Mouse (Mus musculus): ENCODE results near the gene Vps35. TPM values are rescaled to one million over a fixed set of nuclear protein-coding genes. Genes with fewer than 3 reads are reported as not detected.

Gene Vps35
- 103 and 106 TPM in 2 replicates for polyA plus RNA-seq (2015; fragmentation: Nextera tagmentation; extraction: Ambion mirVana)

DNA sequence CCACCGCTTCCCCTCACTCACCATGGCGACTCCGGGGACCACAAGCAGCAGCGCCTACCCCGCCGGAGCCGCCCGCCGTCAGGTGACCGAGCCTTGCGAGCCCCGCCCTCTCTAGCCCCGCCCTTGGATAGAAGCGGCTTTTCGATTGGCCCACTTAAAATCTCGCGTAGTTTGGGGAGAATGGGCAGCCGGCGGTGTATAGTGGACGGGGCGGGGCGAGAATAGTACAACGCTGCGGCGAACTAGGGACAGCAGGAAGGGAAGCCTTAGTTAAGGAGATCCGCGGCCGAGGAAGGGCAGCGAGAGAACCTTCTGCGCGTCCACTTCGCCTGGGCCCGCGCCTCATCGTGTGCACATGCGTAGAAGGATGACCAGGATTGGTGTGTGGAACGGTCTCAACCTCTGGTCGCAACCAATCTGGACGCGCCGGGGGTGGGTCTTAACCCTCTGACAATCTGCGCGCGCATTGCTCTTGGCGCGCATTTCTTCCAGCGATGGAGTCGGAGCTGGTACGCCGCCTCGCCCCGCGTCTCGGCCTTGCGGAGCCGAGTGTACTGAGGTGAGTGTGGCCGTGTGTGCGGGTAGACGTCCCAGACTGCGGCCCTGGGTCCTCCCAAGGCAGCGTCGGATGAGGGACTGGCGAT is at the start of gene Vps35, which contains the start of gene Orc6:
Vps35 (minus strand) TSS at position 369 of the 644 bp plus-strand sequence.
Orc6 (plus strand) TSS at position 199 of the 644 bp plus-strand sequence.
- peak within 1 kb of the TSS; percentile 87 for H3K9ac ChIP-seq
- H3K27me3 ChIP-seq = no peaks in the 10 kb centered on the region
- ATAC-seq (replicated peaks; ENCODE audit: insufficient number of reproducible peaks, insufficient read depth, low FRiP score, low read depth) = peak; percentile 98
- peaks cover 18% of the 10 kb centered on the region for H3K36me3 ChIP-seq
- H3K4me2 ChIP-seq = peak within 1 kb of the TSS; percentile 82
- under 1% methylated on average over 63 of the region's 63 CpGs for WGBS
- H3K27ac ChIP-seq = peak within 1 kb of the TSS; percentile 99
- no peaks in the 10 kb centered on the region for H3K9me3 ChIP-seq (replicated peaks)
- H3K4me1 ChIP-seq (replicated peaks) = peaks cover 23% of the 10 kb centered on the region
- peak within 1 kb of the TSS; percentile 88 for H3K4me3 ChIP-seq

DNA sequence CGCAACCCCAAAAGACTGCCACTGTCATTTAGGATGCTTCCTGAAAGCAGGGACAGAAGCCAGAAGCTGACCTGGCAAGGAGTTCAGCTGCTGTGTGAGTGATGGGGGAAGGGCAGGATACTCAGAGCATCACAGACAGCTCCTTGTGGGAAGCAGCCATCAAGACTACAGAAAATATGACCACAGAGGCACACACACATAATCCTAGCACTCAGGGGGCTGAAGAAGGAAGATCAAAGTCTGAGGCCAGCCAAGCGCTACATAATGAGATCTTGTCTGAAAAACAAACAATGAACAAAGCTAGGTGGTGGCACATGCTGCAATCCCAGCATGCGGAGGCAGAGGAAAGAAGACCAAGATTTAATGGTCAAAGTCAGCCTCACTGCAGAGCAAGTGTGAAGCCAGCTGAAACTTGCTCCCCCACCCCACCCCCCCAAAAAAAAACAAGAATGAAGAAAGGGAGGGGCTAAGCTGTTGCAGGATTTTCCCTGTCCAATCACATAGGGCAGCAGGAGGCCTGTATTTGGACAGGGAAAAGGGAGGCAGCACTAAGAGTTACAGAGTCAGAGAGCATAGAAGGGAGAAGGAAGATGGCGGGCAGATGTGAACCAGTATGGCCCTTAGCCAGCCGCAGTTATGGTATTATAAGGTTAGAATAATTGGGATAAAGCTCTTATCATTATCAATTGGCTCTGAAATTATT is 40.4 kb upstream of the Vps35 start:
- H3K27me3 ChIP-seq = no peaks in the 10 kb centered on the region
- no peaks in the 10 kb centered on the region for H3K4me1 ChIP-seq (replicated peaks)
- no peaks in the 10 kb centered on the region for H3K9me3 ChIP-seq (replicated peaks)
- peaks cover 41% of the 10 kb centered on the region for H3K36me3 ChIP-seq
- no peak overlapping the region for H3K4me2 ChIP-seq
- WGBS = 72% methylated on average over 5 of the region's 5 CpGs
- no peak overlapping the region for H3K4me3 ChIP-seq
- H3K27ac ChIP-seq = no peak overlapping the region
- no peak overlapping the region for H3K9ac ChIP-seq
- no peak for ATAC-seq (replicated peaks; ENCODE audit: insufficient number of reproducible peaks, insufficient read depth, low FRiP score, low read depth)

DNA sequence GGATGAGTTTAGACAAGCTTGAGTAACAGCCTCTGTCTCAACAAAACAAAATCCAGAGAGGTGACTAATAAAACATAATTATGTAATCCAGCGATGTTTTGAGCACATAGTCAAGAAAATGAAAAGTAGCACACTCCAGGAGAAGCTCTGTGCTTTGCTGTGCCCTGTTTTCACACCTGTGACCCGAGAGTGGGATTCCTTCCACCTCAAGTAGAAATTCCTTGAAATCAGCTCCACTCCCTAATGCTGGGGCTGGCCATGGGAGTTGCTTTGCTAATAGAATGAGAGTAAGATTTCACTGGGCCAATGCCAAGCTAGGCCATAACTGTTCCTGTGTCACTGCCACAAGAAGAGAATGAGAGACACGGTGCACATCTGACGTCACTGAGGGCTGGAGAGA is 38.1 kb upstream of the Vps35 start:
- WGBS = 69% methylated on average over 4 of the region's 4 CpGs
- Histone ChIP-seq H3K9me3 (replicated peaks) (no peaks in the 10 kb centered on the region), H3K27ac (no peak overlapping the region), H3K27me3 (no peaks in the 10 kb centered on the region), H3K9ac (no peak overlapping the region), H3K4me2 (no peak overlapping the region), H3K4me3 (no peak overlapping the region), H3K36me3 (peaks cover 49% of the 10 kb centered on the region), H3K4me1 (replicated peaks) (no peaks in the 10 kb centered on the region)
- no peak for ATAC-seq (replicated peaks; ENCODE audit: insufficient number of reproducible peaks, insufficient read depth, low FRiP score, low read depth)

DNA sequence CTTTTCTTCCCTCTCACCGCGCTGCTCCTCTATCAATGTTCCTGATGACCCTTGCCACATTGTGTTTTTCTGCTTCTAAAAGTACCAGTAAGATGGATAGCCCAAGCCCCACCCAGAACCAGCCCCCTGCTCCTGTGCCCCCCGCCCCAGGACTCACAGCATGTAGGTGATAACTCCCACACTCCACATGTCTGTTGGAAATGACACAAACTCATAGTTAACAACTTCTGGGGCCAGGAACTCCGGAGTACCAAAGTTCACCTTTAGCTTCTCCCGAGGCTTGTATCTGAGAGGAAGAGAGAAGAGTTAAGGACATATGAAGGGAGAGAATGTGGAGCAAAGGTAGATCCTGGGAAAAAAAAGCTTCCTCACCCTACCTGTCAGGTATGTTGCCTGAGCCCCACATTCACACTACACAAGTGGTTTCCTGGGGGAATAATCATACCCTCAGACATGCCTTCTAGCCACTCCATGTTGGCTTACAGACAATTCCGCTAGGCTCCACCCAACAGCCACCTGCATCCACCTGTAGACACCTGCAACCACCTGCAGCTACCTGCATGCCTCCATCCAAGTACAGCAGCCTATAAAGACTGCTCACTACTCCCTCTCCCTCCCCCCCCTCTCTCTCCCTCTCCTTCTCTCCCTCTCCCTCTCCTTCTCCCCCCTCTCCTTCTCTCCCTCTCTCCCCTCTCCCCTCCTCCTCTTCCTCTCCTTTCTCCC is 36.8 kb upstream of the Vps35 start:
- Histone ChIP-seq H3K4me1 (replicated peaks) (no peaks in the 10 kb centered on the region), H3K4me2 (no peak overlapping the region), H3K9me3 (replicated peaks) (no peaks in the 10 kb centered on the region), H3K36me3 (peaks cover 52% of the 10 kb centered on the region), H3K9ac (no peak overlapping the region), H3K27ac (no peak overlapping the region), H3K4me3 (no peak overlapping the region), H3K27me3 (no peaks in the 10 kb centered on the region)
- ATAC-seq (replicated peaks; ENCODE audit: insufficient number of reproducible peaks, insufficient read depth, low FRiP score, low read depth) = no peak
- WGBS = 66% methylated on average over 6 of the region's 6 CpGs

DNA sequence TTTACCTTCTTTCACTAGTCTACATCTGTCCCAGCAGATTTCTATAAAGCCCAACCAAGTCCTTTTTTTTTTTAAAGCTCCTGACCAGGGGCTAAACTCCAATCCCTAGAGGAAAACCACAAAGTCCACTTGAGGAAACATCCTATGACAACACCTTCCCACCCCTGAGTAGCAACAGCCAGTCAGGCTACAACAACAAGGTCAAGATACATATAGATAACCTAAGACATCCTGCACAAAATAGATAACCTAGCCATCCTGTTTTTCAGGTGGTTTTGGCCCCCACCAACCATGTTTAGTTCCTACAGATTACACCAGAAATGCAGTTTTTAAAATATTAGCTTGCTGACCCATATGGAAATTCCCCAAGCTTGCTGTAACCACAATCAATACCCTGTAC is 35.5 kb upstream of the Vps35 start:
- no peak overlapping the region for H3K4me3 ChIP-seq
- H3K27ac ChIP-seq = no peak overlapping the region
- H3K9me3 ChIP-seq (replicated peaks) = no peaks in the 10 kb centered on the region
- H3K27me3 ChIP-seq = no peaks in the 10 kb centered on the region
- H3K9ac ChIP-seq = no peak overlapping the region
- ATAC-seq (replicated peaks; ENCODE audit: insufficient number of reproducible peaks, insufficient read depth, low FRiP score, low read depth) = no peak
- peaks cover 45% of the 10 kb centered on the region for H3K36me3 ChIP-seq
- no peaks in the 10 kb centered on the region for H3K4me1 ChIP-seq (replicated peaks)
- H3K4me2 ChIP-seq = no peak overlapping the region

DNA sequence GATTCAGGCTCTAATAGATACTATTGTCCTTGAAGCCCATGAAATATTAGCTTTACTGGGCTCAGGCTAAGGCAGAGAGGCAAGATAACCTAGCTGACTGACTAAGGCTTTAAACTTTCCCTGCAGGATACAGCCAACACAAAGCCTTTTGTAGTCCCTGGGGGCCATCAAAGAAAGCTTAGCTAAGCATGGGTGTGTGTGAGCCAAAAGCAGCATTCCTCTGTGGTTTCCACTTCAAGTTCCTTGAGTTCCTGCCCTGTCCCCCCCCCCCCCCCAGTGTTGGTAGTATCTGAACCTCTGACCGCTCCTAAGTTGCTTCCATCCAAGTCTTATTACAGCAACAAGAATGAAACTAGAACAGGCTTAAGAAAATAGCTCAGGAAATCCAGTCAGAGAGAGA is 29.9 kb upstream of the Vps35 start:
- no peak overlapping the region for H3K27ac ChIP-seq

DNA sequence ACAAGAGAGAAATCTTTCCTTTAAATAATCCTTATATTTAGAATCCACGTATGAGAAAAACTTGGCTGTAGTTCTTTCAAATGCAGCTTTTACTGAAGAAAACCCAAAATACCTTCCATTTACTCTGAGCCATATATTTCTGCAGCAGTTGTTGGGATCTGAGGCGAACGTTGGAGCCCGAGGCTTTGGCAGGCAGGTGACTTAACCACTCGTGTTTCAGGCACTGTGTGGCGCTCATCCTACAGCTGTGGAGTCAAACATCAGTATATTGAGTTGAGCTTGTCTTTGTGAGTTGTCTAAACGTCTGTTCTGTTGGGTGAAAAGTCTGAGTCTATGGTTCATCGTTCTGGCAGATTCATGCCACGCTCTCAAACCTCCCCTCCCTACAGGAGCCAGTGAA is 27.4 kb upstream of the Vps35 start:
- H3K4me3 ChIP-seq = no peak overlapping the region
- no peak for ATAC-seq (replicated peaks; ENCODE audit: insufficient number of reproducible peaks, insufficient read depth, low FRiP score, low read depth)
- no peaks in the 10 kb centered on the region for H3K9me3 ChIP-seq (replicated peaks)
- peaks cover 60% of the 10 kb centered on the region for H3K36me3 ChIP-seq
- no peak overlapping the region for H3K9ac ChIP-seq
- H3K4me2 ChIP-seq = no peak overlapping the region
- no peak overlapping the region for H3K27ac ChIP-seq
- 77% methylated on average over 9 of the region's 9 CpGs for WGBS
- no peaks in the 10 kb centered on the region for H3K27me3 ChIP-seq
- H3K4me1 ChIP-seq (replicated peaks) = no peaks in the 10 kb centered on the region

More for the DNA sequence above, 29.9 kb upstream of the Vps35 start:
- no peak overlapping the region for H3K4me2 ChIP-seq
- peak; percentile 43; the same call in 1 of the 2 replicates for ATAC-seq (replicated peaks; ENCODE audit: insufficient number of reproducible peaks, insufficient read depth, low FRiP score, low read depth)
- H3K4me1 ChIP-seq (replicated peaks) = no peaks in the 10 kb centered on the region
- H3K36me3 ChIP-seq = peaks cover 63% of the 10 kb centered on the region
- H3K9me3 ChIP-seq (replicated peaks) = no peaks in the 10 kb centered on the region
- no peaks in the 10 kb centered on the region for H3K27me3 ChIP-seq
- 50% methylated on average over 1 of the region's 1 CpGs for WGBS
- no peak overlapping the region for H3K9ac ChIP-seq
- H3K4me3 ChIP-seq = no peak overlapping the region

DNA sequence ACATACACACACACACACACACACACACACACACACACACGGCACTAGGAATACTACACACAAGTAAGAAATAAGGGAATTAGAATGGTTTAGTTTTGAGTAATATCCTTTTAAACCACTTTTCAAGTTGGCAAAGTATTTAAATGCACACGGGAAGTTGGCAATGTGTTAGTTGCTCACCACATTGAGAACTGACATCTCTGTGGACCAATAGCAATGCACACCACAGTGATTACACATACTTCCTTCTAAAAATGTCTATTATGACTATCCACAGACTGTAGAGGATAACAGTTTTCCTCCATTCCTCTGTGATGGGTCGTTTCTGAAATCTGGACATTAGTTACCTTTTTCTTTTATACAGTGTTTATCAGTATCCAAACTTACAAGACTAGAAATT is 23.5 kb upstream of the Vps35 start:
- Histone ChIP-seq H3K4me3 (no peak overlapping the region), H3K27ac (no peak overlapping the region), H3K27me3 (no peaks in the 10 kb centered on the region), H3K9ac (no peak overlapping the region), H3K4me2 (no peak overlapping the region), H3K9me3 (replicated peaks) (no peaks in the 10 kb centered on the region), H3K36me3 (peaks cover 46% of the 10 kb centered on the region), H3K4me1 (replicated peaks) (0 out of 2 replicates have a peak, but pooled peaks cover 3% of the 10 kb centered on the region)
- ATAC-seq (replicated peaks; ENCODE audit: insufficient number of reproducible peaks, insufficient read depth, low FRiP score, low read depth) = no peak
- 78% methylated on average over 3 of the region's 3 CpGs for WGBS

DNA sequence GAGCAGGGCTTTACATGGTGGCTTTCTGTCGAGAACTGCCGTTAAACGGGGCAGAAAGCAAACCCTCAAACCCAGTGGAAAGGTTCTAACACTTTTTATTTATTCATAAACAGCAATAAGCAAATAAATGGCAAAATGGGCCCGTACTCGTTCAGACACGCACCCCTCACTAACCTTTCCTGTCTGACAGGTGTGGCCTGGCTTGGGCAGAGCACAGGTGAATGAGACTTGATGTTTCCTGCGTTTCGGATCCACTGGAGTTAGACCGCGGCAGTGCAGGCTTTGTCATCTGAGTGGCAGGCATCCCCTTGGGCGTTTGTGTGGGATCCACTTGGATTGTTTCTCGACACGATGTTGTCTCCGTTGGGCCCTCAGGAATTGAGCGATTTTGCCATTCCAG is 22.4 kb upstream of the Vps35 start:
- Histone ChIP-seq H3K27me3 (no peaks in the 10 kb centered on the region), H3K4me3 (no peak overlapping the region), H3K27ac (no peak overlapping the region), H3K9me3 (replicated peaks) (no peaks in the 10 kb centered on the region), H3K9ac (no peak overlapping the region), H3K4me1 (replicated peaks) (0 out of 2 replicates have a peak, but pooled peaks cover 3% of the 10 kb centered on the region), H3K4me2 (no peak overlapping the region), H3K36me3 (peaks cover 35% of the 10 kb centered on the region)
- no peak for ATAC-seq (replicated peaks; ENCODE audit: insufficient number of reproducible peaks, insufficient read depth, low FRiP score, low read depth)
- WGBS = 84% methylated on average over 15 of the region's 15 CpGs

DNA sequence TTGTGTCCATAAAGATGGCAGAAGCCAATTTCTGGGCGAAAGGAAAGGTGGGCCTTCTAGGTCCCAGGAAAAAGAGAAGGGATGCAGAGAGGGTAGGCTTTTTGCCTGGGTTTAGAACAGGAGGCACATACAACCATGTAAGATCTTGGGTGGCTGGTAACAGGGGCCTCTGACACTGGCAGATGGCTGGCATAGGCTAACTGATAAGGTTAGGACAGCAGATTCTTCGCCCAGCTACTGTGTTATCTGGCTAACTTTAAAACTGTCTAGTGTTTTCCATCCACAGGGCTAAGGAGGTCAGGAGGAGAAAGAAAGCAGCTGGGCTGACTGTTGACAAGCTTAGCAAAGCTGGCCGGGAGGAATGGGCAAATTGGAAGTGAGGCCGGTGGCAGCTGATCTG is 18.9 kb upstream of the Vps35 start:
- Histone ChIP-seq H3K36me3 (peaks cover under 1% of the 10 kb centered on the region; the same call in 1 of the 2 replicates), H3K27ac (no peak overlapping the region; the same call in 1 of the 2 replicates), H3K9ac (no peak overlapping the region), H3K9me3 (replicated peaks) (no peaks in the 10 kb centered on the region), H3K27me3 (no peaks in the 10 kb centered on the region), H3K4me3 (no peak overlapping the region), H3K4me2 (no peak overlapping the region), H3K4me1 (replicated peaks) (0 out of 2 replicates have a peak, but pooled peaks cover 3% of the 10 kb centered on the region)
- WGBS = 53% methylated on average over 4 of the region's 4 CpGs
- ATAC-seq (replicated peaks; ENCODE audit: insufficient number of reproducible peaks, insufficient read depth, low FRiP score, low read depth) = no peak

DNA sequence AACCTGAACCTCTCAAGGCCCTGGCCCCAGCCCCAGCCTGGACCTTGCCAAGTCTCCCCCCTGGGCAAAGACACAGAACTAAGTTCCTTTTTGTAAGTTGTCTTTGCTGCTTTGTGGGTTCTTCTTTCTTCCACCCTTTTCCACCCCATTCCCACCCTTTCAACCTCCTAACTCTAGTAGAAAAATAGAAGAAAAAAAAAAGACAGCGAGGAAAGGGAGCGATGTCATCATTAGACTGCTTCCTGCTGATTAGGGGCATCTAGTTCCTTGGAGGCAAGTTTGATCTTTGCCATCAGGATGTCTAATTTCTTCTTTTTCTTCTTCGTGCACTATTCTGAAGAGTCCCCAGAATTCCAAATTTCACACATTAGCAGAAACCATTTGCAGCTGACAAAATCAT is 13.4 kb upstream of the Vps35 start:
- Histone ChIP-seq H3K4me1 (replicated peaks) (no peaks in the 10 kb centered on the region), H3K4me2 (no peak overlapping the region), H3K9me3 (replicated peaks) (no peaks in the 10 kb centered on the region), H3K9ac (no peak overlapping the region), H3K4me3 (no peak overlapping the region), H3K27me3 (no peaks in the 10 kb centered on the region), H3K27ac (no peak overlapping the region), H3K36me3 (peaks cover 11% of the 10 kb centered on the region)
- ATAC-seq (replicated peaks; ENCODE audit: insufficient number of reproducible peaks, insufficient read depth, low FRiP score, low read depth) = no peak
- WGBS = 72% methylated on average over 3 of the region's 3 CpGs
